ENCODE assay signal across 16 mouse cellular contexts in the genomic region with DNA sequence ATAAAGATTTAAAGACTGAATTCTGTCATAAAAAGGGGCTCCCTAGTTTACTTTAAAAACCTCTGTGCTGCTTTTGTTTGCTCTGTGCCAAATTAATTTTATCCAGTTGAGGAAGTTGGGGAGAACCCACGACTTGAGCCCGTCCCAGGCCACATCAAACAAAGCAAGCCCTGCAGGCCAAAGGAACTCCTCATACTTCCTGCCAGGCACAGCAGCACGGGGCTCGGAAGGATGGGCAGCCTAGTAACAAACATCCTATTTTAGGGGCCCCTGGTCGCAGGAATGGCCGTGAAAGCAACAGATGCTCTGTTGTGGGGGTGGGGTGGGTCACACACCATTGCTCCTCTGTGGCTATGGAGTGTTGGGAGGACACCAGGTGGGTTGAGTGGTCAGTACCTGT. TPM values are rescaled to one million over a fixed set of nuclear protein-coding genes. Genes with fewer than 3 reads are reported as not detected.
A peak's percentile ranks its signal among the peaks of the same experiment; 100 is the strongest.
DNase-seq lines count a peak whose midpoint lies in the region; ATAC-seq lines count a peak whose summit lies in the region.
"Had no signal": no experiment of that assay in that cellular context is flagged by ENCODE, and none has a peak within 500 bp of the region (broad histone marks: within the 10 kb centered on the region; RNA-seq: fewer than 3 reads in every experiment).

No protein-coding gene starts in this region.

- no peak overlapping the region for H3K27ac ChIP-seq in kidney, embryonic 16.5 days (ENCODE audit: low read length)
- peak overlapping the region; percentile 73 for H3K27ac ChIP-seq in macrophage
- H3K27ac ChIP-seq in forebrain, embryonic 10.5 days: no peak overlapping the region
- no peak overlapping the region for H3K27ac ChIP-seq in midbrain, embryonic 13.5 days
- H3K27ac ChIP-seq: forebrain, embryonic 13.5 days; left cerebral cortex, adult 2 months; liver, embryonic 13.5 days; neural tube, embryonic 13.5 days had no signal

- H3K4me3 ChIP-seq in kidney, embryonic 16.5 days (ENCODE audit: low read length): no peak overlapping the region
- H3K4me3 ChIP-seq in macrophage (ENCODE audit: inconsistent target): no peak overlapping the region
- H3K4me3 ChIP-seq in forebrain, embryonic 10.5 days: no peak overlapping the region
- no peak overlapping the region for H3K4me3 ChIP-seq in midbrain, embryonic 13.5 days (replicated peaks)
- H3K4me3 ChIP-seq: forebrain, embryonic 13.5 days; left cerebral cortex, adult 2 months; liver, embryonic 13.5 days; neural tube, embryonic 13.5 days had no signal

- H3K79me2 ChIP-seq in macrophage (ENCODE audit: inconsistent target): no peaks in the 10 kb centered on the region

- no peaks in the 10 kb centered on the region for H3K4me1 ChIP-seq in kidney, embryonic 16.5 days (ENCODE audit: insufficient read depth, low read length)
- 0 out of 2 replicates have a peak, but pooled peaks cover 3% of the 10 kb centered on the region for H3K4me1 ChIP-seq in forebrain, embryonic 10.5 days
- no peaks in the 10 kb centered on the region for H3K4me1 ChIP-seq in midbrain, embryonic 13.5 days (replicated peaks)
- H3K4me1 ChIP-seq: forebrain, embryonic 13.5 days; neural tube, embryonic 13.5 days had no signal

- H3K27me3 ChIP-seq in kidney, embryonic 16.5 days (ENCODE audit: insufficient read depth, low read length): no peaks in the 10 kb centered on the region
- no peaks in the 10 kb centered on the region for H3K27me3 ChIP-seq in forebrain, embryonic 10.5 days (ENCODE audit: poor library complexity, severe bottlenecking)
- no peaks in the 10 kb centered on the region for H3K27me3 ChIP-seq in midbrain, embryonic 13.5 days
- H3K27me3 ChIP-seq: forebrain, embryonic 13.5 days; neural tube, embryonic 13.5 days had no signal

- no peaks in the 10 kb centered on the region for H3K9me3 ChIP-seq in kidney, embryonic 16.5 days (ENCODE audit: low read length)
- H3K9me3 ChIP-seq in forebrain, embryonic 10.5 days: no peaks in the 10 kb centered on the region
- no peaks in the 10 kb centered on the region for H3K9me3 ChIP-seq in midbrain, embryonic 13.5 days
- H3K9me3 ChIP-seq: forebrain, embryonic 13.5 days; liver, embryonic 13.5 days; neural tube, embryonic 13.5 days had no signal

- H3K36me3 ChIP-seq in kidney, embryonic 16.5 days (ENCODE audit: insufficient read depth, low read length): no peaks in the 10 kb centered on the region
- H3K36me3 ChIP-seq in macrophage (ENCODE audit: inconsistent target): no peaks in the 10 kb centered on the region
- no peaks in the 10 kb centered on the region for H3K36me3 ChIP-seq in forebrain, embryonic 10.5 days (replicated peaks)
- H3K36me3 ChIP-seq in midbrain, embryonic 13.5 days: no peaks in the 10 kb centered on the region
- H3K36me3 ChIP-seq: liver, embryonic 13.5 days; neural tube, embryonic 13.5 days had no signal

- H3K9ac ChIP-seq in kidney, embryonic 16.5 days (replicated peaks; ENCODE audit: low read length): no peak overlapping the region
- H3K9ac ChIP-seq in midbrain, embryonic 13.5 days (replicated peaks): no peak overlapping the region
- H3K9ac ChIP-seq: forebrain, embryonic 13.5 days; liver, embryonic 13.5 days; neural tube, embryonic 13.5 days had no signal

- no peak overlapping the region for H3K4me2 ChIP-seq in kidney, embryonic 16.5 days (replicated peaks; ENCODE audit: low read depth, low read length)
- H3K4me2 ChIP-seq in midbrain, embryonic 13.5 days (replicated peaks): no peak overlapping the region
- H3K4me2 ChIP-seq: forebrain, embryonic 13.5 days; liver, embryonic 13.5 days; neural tube, embryonic 13.5 days had no signal

- WGBS in kidney, embryonic 16.5 days: 49% methylated on average over 6 of the region's 6 CpGs
- WGBS in macrophage (ENCODE audit: missing documents): 6% methylated on average over 6 of the region's 6 CpGs
- 66% methylated on average over 6 of the region's 6 CpGs for WGBS in forebrain, embryonic 10.5 days
- WGBS in midbrain, embryonic 13.5 days: 62% methylated on average over 6 of the region's 6 CpGs

- no peak for ATAC-seq in kidney, embryonic 16.5 days (ENCODE audit: low FRiP score, low TSS enrichment)
- ATAC-seq in common myeloid progenitor, adult 5-6 weeks (replicated peaks; ENCODE audit: low read depth, poor library complexity, severe bottlenecking): peak; percentile 67
- ATAC-seq in midbrain, embryonic 13.5 days: no peak
- ATAC-seq: forebrain, embryonic 13.5 days had no signal

- peak; percentile 24 for DNase-seq in kidney, adult 9 months
- DNase-seq in kidney, postnatal 14 days: peak; percentile 37
- DNase-seq in forebrain, embryonic 10.5 days (ENCODE audit: extremely low spot score, low spot score): no peak
- no peak for DNase-seq in frontal cortex, postnatal 25 days (ENCODE audit: low spot score in 2 of 2)
- DNase-seq: cerebellum, adult 11 months; cerebellum, postnatal 14 days; liver, embryonic 13.5 days; right cerebral cortex, postnatal 14 days; thymus, postnatal 36 days had no signal

RNA-seq across cellular contexts. Expression of gene St3gal5, which starts 45.6 kb away (rescaled TPM):
- polyA plus RNA-seq in kidney, embryonic 16.5 days (2015; fragmentation: Nextera tagmentation; extraction: Ambion mirVana): 32.5 and 34.0 TPM in 2 replicates
- total RNA-seq in common myeloid progenitor, adult 5-6 weeks (2017): 33.8 and 41.8 TPM in 2 replicates
- 100 to 1,000 TPM in 2 of 26 experiments, 10 to 100 TPM in 21, 1 to 10 TPM in 3; 6.6 to 157 (median 26.2) TPM for total RNA-seq in macrophage (2018; cell fraction: chromatin; rRNA removed)
- 100 to 1,000 TPM in 1 of 26 experiments, 10 to 100 TPM in 25; 16.9 to 133 (median 47.2) TPM for total RNA-seq in macrophage (2018; cell fraction: cytosol; rRNA removed)
- 100 to 1,000 TPM in 4 of 26 experiments, 10 to 100 TPM in 22; 13.1 to 212 (median 57.6) TPM for total RNA-seq in macrophage (2018; cell fraction: nucleus; rRNA removed)
- polyA plus RNA-seq in macrophage (2018): 13.3 to 105 TPM (median 18.9 TPM) in 3 replicates
- polyA plus RNA-seq in forebrain, embryonic 10.5 days (2016; fragmentation: Nextera tagmentation; extraction: Ambion mirVana): 36.9 and 38.9 TPM in 2 replicates
- polyA plus RNA-seq in midbrain, embryonic 13.5 days (2015; fragmentation: Nextera tagmentation; extraction: Ambion mirVana): 40.7 and 42.4 TPM in 2 replicates

Comparison
In these comparisons a context has a peak if more than half of its experiments do, and no peak if none do; other contexts are left out.
1. DNase-seq: peak in kidney, adult 9 months (single experiment) and kidney, postnatal 14 days (single experiment); none in forebrain, embryonic 10.5 days (single experiment) and frontal cortex, postnatal 25 days (0 of 2).